Mouse (Mus musculus): ENCODE data around the gene Mc3r. TPM values are rescaled to one million over a fixed set of nuclear protein-coding genes. Genes with fewer than 3 reads are reported as not detected.

Mc3r gene
- total RNA-seq, 2 experiments from 2014 or later, result not detected

DNA sequence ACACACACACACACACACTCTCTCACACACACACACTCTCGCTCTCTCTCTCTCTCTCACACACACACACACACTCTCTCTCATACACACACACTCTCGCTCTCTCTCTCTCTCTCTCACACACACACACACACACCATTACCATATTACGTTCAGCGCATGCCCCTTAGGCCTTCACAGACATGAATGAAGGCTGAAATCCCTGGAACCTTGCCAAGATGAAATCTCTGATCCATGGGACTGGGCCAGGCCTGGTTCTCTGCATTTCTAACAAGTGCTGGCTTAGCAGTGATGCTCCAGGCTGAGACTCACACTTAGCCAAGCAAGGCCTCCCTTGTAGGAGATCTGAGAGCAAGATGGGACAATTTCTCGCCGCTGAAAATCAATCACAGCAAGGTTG is 8.1 kb downstream of the Mc3r start:
- peak; percentile 37 for DNase-seq

DNA sequence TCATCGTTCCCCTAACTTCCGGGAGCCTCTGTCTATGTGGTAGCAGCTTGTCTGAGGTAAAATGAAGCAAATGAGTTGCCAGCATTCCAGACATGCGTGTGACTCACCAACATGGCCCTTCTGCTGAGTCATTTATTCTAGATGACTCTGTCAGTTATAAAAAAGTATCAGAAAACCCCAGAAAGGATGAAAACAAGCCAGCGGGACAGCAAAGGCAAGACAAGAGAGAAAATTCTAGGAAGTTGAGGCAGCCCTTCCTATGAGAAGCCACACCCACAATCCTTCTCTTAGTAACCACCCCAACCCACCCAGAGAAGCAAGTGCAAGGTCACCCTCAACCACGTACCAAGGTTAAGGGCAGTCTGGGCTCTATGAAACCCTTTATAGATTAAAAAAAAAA is 8.7 kb downstream of the Mc3r start:
- DNase-seq, result peak; percentile 9

DNA sequence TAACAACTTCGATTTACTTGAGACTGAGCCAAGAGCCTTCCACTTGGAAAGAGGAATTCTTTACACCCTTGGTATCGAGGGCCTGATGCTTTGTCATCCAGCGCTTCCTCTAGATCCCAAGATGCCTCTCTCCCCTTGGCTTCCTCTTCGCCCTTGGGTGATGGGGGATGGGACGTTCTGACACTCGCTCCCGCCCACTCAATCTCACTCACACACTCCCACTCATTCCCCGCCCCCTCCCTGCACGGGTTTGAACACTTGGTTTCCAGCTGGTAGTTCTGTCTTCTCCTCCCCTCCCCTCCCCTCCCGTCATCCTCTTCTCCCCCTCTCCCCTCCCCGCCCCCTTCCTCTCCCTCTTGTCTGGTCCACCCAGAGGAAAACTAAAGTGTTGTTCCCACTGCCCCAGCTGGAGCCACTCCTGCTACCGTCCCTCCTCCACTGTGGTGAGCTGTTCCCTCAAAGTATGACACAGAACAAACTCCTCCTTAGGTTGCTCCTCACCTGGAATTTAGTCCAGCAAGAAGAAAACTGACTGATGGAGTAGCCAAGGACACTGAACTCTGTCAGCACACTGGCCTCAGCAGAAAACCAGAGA is 9.3 kb downstream of the Mc3r start:
- DNase-seq, result no peak

DNA sequence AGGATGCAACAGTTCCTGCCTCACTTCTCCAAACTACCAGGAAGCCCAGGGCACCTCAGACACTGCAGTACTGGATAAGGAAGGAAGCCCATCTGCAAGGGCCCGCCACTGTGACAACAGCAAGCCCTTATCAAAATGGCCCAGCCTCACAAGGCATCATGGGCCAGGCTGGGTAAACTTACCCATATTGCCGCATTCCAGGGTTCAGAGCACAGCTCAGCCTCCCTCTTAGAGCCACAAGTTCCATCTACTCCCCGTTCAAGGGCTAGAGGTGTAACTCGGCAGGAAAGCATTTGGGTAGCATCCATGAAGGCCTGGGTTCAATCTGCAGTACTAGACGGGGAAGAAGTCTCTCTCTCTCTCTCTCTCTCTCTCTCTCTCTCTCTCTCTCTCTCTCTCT is 11.8 kb downstream of the Mc3r start:
- no peak for DNase-seq

DNA sequence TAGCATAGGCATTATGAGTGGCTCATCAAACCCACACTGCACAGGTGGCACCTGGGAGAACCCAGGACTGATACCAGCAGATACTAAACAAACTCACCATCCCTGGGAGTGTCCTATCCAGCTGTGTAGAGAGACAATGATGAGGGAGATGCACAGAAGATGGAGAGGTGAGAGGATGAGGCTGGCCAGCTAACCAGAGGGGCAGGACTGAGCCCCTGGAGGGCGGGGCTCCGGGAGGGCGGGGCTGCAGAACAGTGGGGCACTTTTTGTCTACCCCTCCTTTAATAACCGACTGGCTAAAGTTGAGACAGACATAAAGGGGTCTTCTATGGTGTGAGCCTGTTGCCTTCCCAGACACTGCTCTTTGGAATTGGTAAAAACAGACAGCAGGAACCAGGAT is 13.1 kb downstream of the Mc3r start:
- no peak for DNase-seq

DNA sequence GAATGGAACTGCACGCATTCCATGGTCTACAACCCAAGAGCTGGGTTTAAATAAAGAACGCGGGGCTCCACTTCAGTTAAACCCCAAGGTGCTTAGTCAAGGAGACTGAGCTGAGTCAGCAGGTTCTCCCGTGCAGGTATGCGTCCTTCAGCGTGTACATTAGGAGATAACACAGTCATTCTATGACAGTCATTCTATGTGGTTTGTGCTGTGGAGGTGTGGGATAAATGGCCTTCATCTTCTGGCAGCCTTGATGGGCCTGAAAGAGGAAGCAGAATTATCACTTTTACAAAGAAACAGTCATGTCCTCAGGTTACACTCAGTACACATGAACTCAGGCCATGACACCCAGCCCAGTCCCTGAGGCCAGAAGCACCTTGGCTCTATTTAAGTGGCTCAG is 14.9 kb downstream of the Mc3r start:
- no peak for DNase-seq

GRCm38 (mm10) chr2:172269907-172270306 is 21.6 kb downstream of the Mc3r start:
- DNase-seq, result no peak

GRCm38 (mm10) chr2:172270485-172270944 is 22.2 kb downstream of the Mc3r start:
- DNase-seq, result no peak

DNA sequence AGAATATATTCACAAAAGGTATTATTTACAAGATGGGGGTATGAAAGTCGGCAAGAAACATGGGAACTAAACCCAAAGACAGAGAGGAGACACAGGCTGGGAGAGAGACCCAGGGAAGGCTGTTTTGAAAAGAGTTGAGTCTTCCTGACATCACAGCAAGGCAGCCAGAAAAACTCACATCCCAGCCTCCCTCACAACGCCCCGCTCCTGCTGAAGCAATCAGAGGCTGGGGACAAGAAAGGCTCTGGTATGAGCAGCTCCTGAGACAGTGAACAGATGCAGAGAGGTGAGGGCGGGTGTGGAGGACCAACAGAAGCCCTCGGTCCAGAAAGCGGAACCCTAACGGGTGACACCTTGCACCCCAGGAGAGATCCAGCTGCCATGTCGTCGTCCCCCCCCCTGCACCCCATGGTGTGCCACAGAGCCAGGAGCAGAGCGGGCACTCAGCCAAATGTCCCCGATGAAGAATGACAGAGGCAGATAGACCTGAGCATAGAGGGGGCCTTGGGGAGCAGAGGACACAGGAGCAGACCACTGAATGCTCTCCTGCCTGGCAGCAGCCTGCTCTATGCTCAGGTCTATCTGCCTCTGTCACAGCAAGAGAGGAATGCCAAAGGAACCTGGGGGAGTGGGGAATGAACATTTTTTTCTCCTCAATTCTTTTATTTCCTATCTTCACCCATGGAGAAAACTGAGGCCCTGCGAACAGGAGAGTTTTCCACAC is 22.8 kb downstream of the Mc3r start:
- no peak for DNase-seq

DNA sequence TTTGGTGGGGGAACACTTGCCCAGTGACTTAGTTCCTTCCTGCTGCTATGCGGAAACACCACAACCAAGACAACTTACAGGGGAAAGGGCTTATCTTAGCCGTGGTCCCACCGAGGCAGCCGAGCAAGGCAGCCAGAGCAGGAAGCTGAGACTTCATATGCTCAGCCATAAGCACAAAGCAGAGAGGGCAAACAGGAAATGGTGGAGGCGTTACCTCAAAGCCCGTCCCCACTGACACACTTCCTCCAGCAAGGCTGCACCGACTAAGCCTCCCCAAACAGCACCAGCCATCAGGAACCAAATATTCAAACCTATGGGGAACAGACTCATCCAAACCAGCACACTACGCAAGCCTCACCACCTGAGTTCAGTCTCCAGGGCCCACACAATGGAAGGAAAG is 26.4 kb downstream of the Mc3r start:
- DNase-seq, result no peak

GRCm38 (mm10) chr2:172276155-172276554 is 27.9 kb downstream of the Mc3r start:
- no peak for DNase-seq

DNA sequence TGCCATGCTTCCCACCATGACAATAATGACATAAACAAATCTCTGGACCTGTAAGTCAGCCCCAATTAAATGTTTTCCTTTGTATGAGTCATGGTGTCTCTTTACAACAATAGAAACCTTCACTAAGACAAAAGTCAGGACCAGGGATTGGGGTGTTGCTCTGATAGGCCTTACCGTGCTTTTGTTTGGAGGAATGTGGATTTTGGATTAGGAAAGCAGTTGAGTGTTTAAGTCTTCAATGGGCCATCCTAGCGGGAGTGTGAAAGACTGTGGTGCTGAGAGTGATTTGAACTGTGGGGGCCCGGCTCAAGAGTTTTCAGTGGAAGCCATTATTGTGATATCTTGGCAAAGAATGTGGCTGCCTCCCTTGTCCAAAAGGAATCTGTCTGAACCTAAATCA is 30.7 kb downstream of the Mc3r start:
- no peak for DNase-seq

- DNase-seq, result peak; percentile 60
Measured at GRCm38 (mm10) chr2:172282071-172282710, 33.9 kb downstream of the Mc3r start.

DNA sequence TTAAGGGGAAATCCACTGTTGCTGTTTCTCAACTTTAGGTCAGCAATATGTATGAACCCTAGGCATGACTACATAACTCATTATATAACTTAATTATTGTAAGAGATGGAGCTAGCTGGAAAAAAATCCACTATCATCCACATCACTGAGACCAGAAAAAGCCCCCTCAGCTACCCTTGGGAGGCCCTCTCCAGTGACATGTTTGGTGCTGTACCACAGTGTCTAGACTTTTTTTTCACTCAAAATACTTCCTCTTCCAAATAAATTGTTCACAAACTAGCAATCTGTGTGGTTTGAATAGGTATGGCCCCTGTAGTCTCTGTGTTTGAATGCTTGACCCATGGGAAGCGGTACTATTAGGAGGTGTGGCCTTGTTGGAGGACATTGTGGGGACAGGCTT is 39.4 kb downstream of the Mc3r start:
- DNase-seq, result no peak

- DNase-seq, result no peak
Measured at GRCm38 (mm10) chr2:172288965-172289364, 40.7 kb downstream of the Mc3r start.

GRCm38 (mm10) chr2:172289632-172290031 is 41.3 kb downstream of the Mc3r start:
- no peak for DNase-seq

GRCm38 (mm10) chr2:172290474-172290873 is 42.2 kb downstream of the Mc3r start:
- no peak for DNase-seq

GRCm38 (mm10) chr2:172291025-172291424 is 42.7 kb downstream of the Mc3r start:
- no peak for DNase-seq

DNA sequence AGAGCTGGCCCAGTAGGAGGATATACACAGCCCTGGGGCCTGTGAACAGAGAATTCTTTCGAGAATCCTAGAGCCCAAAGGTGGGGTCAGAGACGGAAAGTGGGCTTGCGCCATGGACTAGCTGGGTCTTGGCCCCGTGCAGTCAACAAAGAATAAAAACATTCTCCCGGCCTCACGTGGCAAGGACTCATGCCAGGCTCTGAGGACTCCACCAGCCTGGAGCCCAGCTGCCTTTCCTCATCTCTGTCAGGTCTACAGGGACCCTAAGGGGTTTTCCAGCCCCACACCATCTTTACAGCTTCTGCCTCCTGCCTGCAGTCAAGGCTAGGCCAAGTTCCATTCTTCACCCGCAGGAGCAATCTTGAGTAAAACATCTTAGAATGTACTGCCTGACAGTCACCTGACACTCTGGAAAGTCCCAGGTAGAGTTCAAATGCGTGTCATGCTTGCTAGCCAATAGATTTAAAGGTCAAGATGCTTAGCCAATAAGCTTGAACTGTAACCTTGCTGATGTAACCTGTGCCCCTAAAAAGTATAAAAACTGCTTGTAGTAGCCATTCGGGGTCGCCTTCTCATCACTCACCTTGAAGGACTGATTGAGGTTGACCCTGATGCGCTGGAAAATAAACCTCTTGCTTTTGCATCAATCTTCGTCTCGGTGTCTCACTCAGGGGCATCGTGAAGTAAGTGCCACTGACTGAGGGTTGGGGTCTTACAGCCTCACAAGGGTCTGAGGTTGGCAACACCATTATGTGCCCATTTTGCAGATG is 43.6 kb downstream of the Mc3r start:
- no peak for DNase-seq

- DNase-seq, result no peak
Measured at GRCm38 (mm10) chr2:172292525-172293405, 44.5 kb downstream of the Mc3r start.

DNA sequence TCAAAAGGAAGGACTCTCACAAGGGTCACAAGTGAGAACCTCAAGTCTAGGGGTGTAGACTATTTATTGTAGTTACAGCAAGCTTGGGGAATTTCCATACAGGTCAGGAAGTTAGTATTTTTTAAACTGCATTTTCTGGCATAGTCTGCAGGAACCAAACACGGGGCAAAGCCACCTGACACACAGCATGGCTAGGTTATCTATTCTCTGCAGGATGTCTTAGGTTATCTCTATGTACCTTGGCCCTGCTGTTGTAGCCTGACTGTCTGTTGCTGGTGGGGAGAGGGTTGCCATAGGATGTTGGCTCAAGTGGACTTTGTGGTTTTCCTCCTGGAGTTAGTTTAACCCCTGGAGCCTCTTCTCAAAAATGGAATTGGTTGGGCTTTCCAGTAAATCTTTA is 49.8 kb downstream of the Mc3r start:
- DNase-seq, result no peak

DNA sequence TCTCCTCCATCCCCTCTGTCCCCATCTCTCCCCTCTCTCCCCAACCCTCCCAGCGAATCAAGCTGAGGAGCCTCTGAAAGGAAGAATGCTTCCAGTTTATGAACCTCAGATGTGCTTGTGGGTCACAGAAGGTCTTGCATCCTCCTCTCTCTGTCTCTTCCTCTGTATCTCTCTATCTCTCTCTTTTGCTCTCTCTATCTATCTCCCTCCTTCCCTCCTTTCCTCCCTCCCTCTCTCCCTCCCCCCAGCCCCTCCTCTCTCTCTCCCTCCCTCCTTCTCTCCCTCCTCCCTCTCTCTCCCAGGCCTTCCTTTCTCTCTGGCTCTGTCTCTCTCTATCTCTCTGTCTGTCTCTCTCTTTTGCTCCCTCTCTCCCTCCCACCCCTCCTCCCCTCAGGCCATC is 50.2 kb downstream of the Mc3r start:
- no peak for DNase-seq
